Mouse (Mus musculus) kidney, postnatal 4 days (tissue): ENCODE measurements around the gene Smim14.
"Not testable (repeated sequence)": the region's sequence is repeated elsewhere in the genome, so short reads cannot be mapped to it uniquely, and the experiment has no call there.

Experiments
- DNase-seq, 2 experiments: peaks; one replicate each; pipeline ENCODE4 v3.0.0; 2021; ENCODE audit warnings: mixed read lengths in 2 of 2

Smim14 gene

GRCm38 (mm10) chr5:65536751-65537419 lies at the start of gene Smim14, which contains the start of gene Ube2k:
Gene Smim14 (minus strand): TSS chr5:65537184.
Gene Ube2k (plus strand): TSS chr5:65537233.
- peak; percentile 95 to 97 for DNase-seq

- no peak for DNase-seq
Measured at GRCm38 (mm10) chr5:65586291-65586690, 49.3 kb upstream of the Smim14 start.

DNA sequence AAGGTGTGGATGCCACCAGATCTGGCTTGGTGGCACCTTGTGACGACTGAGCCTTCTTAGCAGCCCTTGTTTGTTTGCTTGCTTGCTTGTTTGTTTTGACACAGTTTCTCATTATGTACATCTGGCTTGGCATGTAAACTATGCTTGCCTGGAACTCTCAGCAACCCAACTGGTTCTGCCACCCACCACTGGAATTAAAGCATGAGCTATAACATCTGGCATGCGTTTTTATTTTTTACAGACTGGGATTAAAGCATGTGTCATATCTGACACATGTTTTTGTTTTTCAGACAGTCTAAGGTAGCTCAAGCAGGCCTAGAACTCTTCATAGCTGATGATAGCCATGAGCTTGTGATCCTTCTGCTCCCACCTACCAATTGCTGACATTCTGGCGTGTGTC lies 41.6 kb upstream of the Smim14 start:
- DNase-seq: no peak

DNA sequence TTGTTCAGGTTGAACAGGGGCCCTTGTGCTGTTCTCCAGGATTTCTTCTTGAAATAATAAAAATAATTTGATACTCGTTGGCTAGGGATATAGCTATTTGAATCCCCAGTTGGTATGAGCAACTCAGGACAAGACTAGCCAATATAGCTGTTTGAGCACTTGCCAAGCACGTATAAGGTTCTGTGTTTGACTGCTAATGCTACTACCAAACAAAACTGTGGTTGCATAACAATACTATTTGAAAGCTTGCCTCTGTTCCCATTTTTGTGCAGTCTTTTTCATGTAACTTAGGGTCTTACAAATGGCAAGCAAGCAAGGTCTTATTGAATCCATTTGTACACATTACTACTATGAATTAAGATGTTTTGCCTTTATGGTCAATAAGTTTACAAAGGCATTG lies 38.9 kb upstream of the Smim14 start:
- no peak for DNase-seq

- DNase-seq: no peak
Measured at GRCm38 (mm10) chr5:65574876-65575275, 37.9 kb upstream of the Smim14 start.

GRCm38 (mm10) chr5:65565486-65565885 lies 28.5 kb upstream of the Smim14 start:
- no peak for DNase-seq

DNA sequence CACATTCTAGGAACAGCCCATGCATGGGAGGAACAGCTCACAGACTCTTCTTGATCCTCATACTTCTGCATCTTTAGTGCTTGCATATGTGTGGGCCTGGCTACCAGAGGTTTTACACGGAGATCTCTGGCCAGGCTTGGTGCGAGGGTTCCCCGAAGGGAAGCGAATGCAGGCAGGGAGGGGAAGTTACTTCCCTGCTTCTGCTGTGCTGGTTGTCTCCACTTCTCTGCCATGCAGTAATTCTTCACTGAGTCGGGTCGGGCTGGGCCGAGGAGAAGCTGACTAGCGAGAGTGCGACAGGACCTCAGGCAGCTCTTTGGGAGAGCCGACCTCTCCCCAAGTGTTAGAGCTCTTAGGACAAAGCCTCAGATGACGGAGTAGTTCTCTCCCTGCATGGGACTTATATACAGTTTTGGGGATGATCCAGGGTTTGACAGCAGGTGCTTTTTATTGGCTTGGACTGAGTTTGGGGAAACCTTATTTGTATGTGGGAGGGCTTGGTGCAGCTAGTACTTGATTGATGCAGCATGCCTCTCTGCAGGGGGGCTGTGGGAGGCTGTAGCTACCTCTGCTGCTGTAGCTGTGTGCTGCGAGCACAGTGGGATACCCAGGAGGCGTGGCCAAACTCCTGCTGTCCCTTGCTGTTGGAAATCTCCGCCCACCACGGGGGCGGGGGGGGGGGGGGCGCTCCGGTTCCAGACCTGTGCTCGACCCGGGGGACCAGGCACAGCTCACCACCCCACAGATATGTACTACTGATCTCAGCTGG lies 24.3 kb upstream of the Smim14 start:
- DNase-seq: peak; percentile 19 to 35

DNA sequence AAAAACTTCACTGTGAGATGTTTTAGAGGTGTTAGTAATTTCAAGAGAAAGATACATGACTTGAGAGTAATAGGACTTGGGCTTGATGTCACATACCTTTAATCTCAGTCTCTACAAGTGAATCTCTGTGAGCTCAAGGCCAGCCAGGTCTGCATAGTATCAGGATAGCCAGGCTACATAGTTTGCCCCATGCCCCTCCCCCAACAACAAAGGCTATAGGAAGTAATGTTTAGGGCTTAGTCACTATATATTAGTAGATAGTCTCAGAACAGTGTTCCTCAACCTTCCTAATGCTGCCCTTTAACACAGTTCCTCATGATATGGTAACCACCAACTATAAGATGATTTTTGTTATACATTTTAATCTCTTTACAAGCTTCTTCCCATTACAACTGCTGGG lies 20.1 kb upstream of the Smim14 start:
- DNase-seq: no peak

GRCm38 (mm10) chr5:65549677-65550076 lies 12.7 kb upstream of the Smim14 start:
- DNase-seq: no peak

DNA sequence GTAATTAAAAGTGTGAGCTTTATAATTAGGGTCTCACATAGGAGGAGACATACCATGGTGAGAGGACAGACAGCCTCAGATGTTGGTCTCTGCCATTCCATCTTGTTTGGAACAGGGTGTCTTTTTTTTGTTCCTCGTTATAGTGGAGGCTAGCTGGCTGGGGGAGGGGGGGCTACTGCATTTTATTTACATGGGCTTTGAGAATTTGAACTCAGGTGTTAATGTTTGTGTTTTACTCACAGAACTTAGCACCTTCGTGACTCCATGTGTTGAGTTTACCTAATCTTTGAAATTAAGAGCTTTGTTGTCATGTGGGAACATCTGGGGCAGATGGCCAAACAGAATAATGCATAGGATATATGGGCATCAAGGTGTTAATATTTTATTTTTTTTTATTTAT lies 7.6 kb upstream of the Smim14 start:
- no peak for DNase-seq

- no peak for DNase-seq
Measured at GRCm38 (mm10) chr5:65543491-65543890, 6.5 kb upstream of the Smim14 start.

- DNase-seq: no peak
Measured at GRCm38 (mm10) chr5:65541889-65542288, 4.9 kb upstream of the Smim14 start.

GRCm38 (mm10) chr5:65539786-65540185 lies 2.8 kb upstream of the Smim14 start:
- no peak for DNase-seq

DNA sequence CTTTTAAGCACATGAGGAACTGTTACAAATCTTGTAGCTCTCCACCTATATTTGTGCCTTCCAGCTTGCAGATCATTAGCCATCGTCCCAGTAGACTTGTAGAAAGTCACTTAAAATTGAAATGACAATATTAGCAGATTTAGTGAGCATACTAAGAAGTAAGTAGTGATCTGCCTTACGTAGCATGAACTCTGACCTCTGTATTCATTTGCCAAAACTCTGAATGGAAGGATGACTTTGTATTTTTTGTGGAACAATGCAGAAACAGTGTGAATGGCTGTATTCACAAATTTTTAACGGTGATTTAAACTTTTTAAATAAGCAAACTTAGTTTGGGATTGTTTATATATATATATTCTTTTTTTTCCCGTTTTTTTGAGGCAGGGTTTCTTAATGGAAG lies 1.8 kb upstream of the Smim14 start:
- DNase-seq: no peak

DNA sequence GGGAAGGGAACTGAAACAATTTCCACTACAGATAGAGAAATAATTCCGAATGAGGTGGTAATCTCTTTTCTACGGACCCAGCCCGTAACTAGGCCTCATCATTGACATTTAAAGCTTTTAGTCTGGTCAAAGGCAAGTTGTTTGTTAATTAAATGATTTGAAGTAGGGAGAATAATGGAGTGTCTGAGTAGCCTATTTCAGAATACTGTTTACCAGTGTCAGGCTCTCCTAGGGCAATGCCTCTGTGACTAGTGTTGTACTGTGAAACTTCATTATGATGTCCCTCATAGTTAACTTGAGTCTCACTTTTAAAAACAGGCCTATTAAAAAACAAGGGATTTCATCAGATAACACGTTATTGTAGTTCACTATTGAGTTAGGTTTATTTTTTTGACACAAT lies 1.1 kb upstream of the Smim14 start:
- DNase-seq: no peak

GRCm38 (mm10) chr5:65537420-65538071 lies 562 bp upstream of the Smim14 start:
- DNase-seq: peak; percentile 64 to 80

DNA sequence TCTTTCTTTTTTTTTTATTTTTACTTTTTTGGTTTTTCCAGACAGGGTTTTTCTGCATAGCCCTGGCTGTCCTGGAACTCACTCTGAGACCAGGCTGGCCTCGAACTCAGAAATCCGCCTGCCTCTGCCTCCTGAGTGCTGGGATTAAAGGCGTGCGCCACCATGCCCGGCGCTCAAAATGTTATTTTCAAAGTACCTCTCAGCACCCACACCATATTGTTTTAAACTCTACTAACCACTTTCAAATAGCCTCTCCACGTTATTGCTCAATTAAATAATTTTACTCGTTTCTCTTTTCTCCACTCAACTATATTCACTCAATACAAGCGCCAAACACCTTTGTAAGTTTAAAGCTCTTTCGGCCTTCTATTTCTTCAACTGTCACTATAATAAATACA lies 917 bp downstream of the Smim14 start:
- DNase-seq: not testable (repeated sequence)

DNA sequence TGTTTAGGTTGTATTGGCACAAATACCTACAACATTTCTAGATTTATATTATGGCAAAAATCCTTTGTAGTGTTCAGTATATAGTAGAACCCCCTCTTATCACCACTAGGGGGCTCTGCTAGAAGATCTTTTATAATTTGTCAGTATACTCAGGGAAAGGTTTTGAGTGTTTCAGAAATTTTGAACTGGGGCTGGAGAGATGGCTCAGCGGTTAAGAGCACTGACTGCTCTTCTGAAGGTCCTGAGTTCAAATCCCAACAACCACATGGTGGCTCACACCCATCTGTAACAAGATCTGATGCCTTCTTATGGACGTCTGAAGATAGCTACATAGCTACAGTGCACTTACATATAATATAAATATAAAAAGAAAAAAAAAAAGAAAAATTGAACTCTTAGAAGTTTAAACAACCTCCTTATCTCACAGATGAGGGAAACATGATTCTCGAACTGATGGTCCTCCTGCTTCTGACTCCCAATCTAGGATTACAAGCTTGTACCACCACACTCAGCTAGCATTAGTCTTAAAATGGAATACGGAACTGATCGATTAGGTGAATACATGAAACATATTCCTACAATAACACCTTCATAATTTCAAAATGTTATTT lies 1.4 kb downstream of the Smim14 start:
- peak in 1 of 2 experiments; percentile 19 for DNase-seq

GRCm38 (mm10) chr5:65534496-65534895 lies 2.5 kb downstream of the Smim14 start:
- no peak for DNase-seq

- no peak for DNase-seq
Measured at GRCm38 (mm10) chr5:65531283-65531682, 5.7 kb downstream of the Smim14 start.

DNA sequence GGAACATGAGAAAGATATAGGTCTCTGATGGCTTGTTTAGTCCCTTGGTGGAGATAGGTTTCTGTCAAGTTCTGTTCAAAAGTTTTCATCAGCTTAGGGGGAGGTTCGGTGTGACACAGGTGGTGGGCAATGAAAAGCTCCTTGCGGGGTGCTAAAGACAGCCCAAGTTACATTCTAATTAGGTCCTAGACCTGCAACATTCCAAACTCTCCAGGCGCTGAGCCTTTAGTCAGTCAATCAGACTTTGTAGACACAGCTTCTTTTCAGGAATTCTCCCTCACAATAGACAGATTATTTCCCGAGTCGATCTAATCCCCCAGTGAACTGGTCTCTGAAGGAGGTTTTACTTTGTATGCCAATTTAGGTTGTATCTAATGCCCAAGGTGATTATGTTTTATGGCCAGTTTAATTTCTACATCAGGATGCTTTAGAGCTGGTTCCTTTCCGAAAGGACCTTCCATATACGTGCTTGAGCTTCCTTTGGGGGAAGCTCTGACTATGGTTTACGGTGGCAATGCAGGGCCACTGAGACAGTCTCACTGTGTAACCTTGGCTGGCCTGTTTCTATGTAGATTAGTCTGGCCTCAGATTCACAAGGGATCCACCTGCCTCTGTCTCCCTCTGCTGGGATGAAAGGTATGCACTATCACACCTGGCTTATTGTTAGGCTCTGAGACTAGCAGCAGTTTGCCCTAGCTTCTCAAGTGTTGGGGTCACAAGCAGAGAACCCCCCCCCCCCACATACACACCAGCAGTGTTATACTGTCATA lies 11.1 kb downstream of the Smim14 start:
- peak; percentile 20 to 23 for DNase-seq

- no peak for DNase-seq
Measured at GRCm38 (mm10) chr5:65524831-65525230, 12.2 kb downstream of the Smim14 start.

DNA sequence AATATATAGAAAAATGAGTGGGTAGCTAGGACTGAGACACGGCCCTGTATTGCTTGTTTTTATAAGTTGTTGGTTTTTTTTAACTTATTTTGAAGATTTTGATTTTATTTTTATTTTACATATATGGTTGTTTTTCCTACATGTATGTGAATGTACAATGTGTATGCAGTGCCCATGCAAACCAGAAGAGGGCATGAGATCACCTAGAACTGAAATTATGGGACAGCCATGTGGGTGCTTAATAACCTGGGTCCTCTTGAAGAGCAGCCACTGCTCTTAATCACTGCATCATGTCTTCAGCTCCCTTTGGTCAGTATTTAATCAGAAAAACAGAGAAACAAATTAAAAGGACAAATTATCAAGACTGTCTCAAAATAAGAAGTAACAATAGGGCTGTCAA lies 15.2 kb downstream of the Smim14 start:
- no peak for DNase-seq
